8 mouse cellular contexts compared by ENCODE assay signal in the genomic region with DNA sequence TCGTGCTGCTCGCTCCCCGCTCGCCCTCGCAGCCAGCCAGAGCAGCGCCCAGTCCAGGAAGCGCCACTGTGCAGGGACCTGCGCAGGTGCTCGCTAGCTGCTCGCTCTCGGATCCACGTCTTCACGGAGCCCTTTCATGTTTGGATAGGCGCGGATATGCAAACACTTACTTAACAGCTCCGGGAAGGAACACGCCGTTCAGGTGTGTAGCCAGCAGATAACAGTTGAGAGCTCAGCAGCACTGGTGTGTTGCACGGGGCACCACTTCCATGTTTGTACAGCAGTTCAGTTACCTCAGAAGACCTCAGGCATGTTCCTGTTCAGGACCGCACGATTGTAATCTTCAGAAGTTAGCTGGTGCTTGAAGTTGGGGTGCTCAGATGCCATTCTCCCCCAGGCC. TPM values are rescaled to one million over a fixed set of nuclear protein-coding genes. Genes with fewer than 3 reads are reported as not detected.
DNase-seq lines count a peak whose midpoint lies in the region; ATAC-seq and TF ChIP-seq lines count a peak whose summit lies in the region.
"Had no signal": no experiment of that assay in that cellular context is flagged by ENCODE, and none has a peak within 500 bp of the region (broad histone marks: within the 10 kb centered on the region; RNA-seq: fewer than 3 reads in every experiment).

No protein-coding gene starts in this region.

- H3K4me3 ChIP-seq in liver, embryonic 16.5 days (ENCODE audit: low read depth, low read length), result no peak overlapping the region
- no peak overlapping the region for H3K4me3 ChIP-seq in stomach, embryonic 15.5 days (replicated peaks)
- H3K4me3 ChIP-seq in left cerebral cortex, adult 2 months, result no peak overlapping the region
- H3K4me3 ChIP-seq: embryonic facial prominence, embryonic 10.5 days had no signal

- TF ChIP-seq CTCF in left cerebral cortex, adult 2 months (IDR thresholded peaks at IDR 0.05), result no peak

- no peak overlapping the region for H3K27ac ChIP-seq in liver, embryonic 16.5 days (ENCODE audit: low read length)
- H3K27ac ChIP-seq in stomach, embryonic 15.5 days, result peak overlapping the region; percentile 32; the same call in 1 of the 2 replicates
- H3K27ac ChIP-seq in left cerebral cortex, adult 2 months, result no peak overlapping the region
- H3K27ac ChIP-seq: embryonic facial prominence, embryonic 10.5 days had no signal

- intact Hi-C loops in left cerebral cortex, adult 2 months (cut with DNase I), result no loop called here

- peak; percentile 61 for ATAC-seq in erythroblast, adult 5-6 weeks (replicated peaks; ENCODE audit: low FRiP score, poor library complexity, severe bottlenecking)
- ATAC-seq in liver, embryonic 16.5 days (ENCODE audit: low read depth), result peak; percentile 43
- peak; percentile 93 for ATAC-seq in stomach, embryonic 15.5 days (ENCODE audit: insufficient read depth, low FRiP score, low read depth)

- DNase-seq in ES-CJ7 (ENCODE audit: low read depth, low spot score), result peak; percentile 39
- DNase-seq in testis, postnatal 10 days (ENCODE audit: low spot score), result no peak
- no peak for DNase-seq in embryo, embryonic 9.5 days (ENCODE audit: extremely low spot score)
- no peak for DNase-seq in left cerebral cortex, adult 2 months (ENCODE audit: extremely low spot score in 1 of 2, low spot score in 2 of 2)

- H3K4me1 ChIP-seq in liver, embryonic 16.5 days (ENCODE audit: control insufficient read depth, low read depth, low read length), result peaks cover 13% of the 10 kb centered on the region
- no peaks in the 10 kb centered on the region; the same call in 1 of the 2 replicates for H3K4me1 ChIP-seq in stomach, embryonic 15.5 days
- H3K4me1 ChIP-seq: embryonic facial prominence, embryonic 10.5 days had no signal

- WGBS in liver, embryonic 16.5 days (ENCODE audit: insufficient replicate concordance), result 68% methylated on average over 21 of the region's 21 CpGs
- WGBS in stomach, embryonic 15.5 days, result 71% methylated on average over 21 of the region's 21 CpGs

- no peaks in the 10 kb centered on the region for H3K9me3 ChIP-seq in liver, embryonic 16.5 days (replicated peaks; ENCODE audit: control insufficient read depth, low read length)
- no peaks in the 10 kb centered on the region for H3K9me3 ChIP-seq in stomach, embryonic 15.5 days
- H3K9me3 ChIP-seq: embryonic facial prominence, embryonic 10.5 days had no signal

- no peaks in the 10 kb centered on the region for H3K27me3 ChIP-seq in liver, embryonic 16.5 days (ENCODE audit: control insufficient read depth, insufficient read depth, low read depth, low read length)
- no peaks in the 10 kb centered on the region for H3K27me3 ChIP-seq in stomach, embryonic 15.5 days (replicated peaks)

- no peak overlapping the region for H3K9ac ChIP-seq in liver, embryonic 16.5 days (ENCODE audit: low read depth, low read length)
- H3K9ac ChIP-seq in stomach, embryonic 15.5 days, result no peak overlapping the region

- H3K36me3 ChIP-seq in liver, embryonic 16.5 days (ENCODE audit: control insufficient read depth, insufficient read depth), result peaks cover 62% of the 10 kb centered on the region
- H3K36me3 ChIP-seq in stomach, embryonic 15.5 days, result peaks cover 25% of the 10 kb centered on the region

- H3K4me2 ChIP-seq in liver, embryonic 16.5 days (ENCODE audit: low read depth, low read length), result no peak overlapping the region
- peak overlapping the region; percentile 23; the same call in 1 of the 2 replicates for H3K4me2 ChIP-seq in stomach, embryonic 15.5 days

RNA-seq across cellular contexts. Expression of gene Bach1, which starts 27.2 kb away (rescaled TPM):
- total RNA-seq in erythroblast, adult 5-6 weeks (2015; ENCODE audit: low replicate concordance), result 25.7 and 53.4 TPM in 2 replicates
- 57.3 and 58.4 TPM in 2 replicates for total RNA-seq in erythroblast, adult 5-6 weeks (2017; ENCODE audit: low replicate concordance)
- 5.8 and 6.6 TPM in 2 replicates for polyA plus RNA-seq in liver, embryonic 16.5 days (2015; fragmentation: Nextera tagmentation; extraction: Ambion mirVana)
- 12.3 and 13.7 TPM in 2 replicates for polyA plus RNA-seq in stomach, embryonic 15.5 days (2015; fragmentation: Nextera tagmentation; extraction: Ambion mirVana)
- total RNA-seq in left cerebral cortex, adult 2 months (2021), result 10 to 100 TPM; 12.8 to 13.1 TPM

Comparison
In these comparisons a context has a peak if more than half of its experiments do, and no peak if none do; other contexts are left out.
1. ATAC-seq: peak in every context shown above with its lines; median percentile 93 in stomach, embryonic 15.5 days; 61 in erythroblast, adult 5-6 weeks; 43 in liver, embryonic 16.5 days.